In the genomic region with DNA sequence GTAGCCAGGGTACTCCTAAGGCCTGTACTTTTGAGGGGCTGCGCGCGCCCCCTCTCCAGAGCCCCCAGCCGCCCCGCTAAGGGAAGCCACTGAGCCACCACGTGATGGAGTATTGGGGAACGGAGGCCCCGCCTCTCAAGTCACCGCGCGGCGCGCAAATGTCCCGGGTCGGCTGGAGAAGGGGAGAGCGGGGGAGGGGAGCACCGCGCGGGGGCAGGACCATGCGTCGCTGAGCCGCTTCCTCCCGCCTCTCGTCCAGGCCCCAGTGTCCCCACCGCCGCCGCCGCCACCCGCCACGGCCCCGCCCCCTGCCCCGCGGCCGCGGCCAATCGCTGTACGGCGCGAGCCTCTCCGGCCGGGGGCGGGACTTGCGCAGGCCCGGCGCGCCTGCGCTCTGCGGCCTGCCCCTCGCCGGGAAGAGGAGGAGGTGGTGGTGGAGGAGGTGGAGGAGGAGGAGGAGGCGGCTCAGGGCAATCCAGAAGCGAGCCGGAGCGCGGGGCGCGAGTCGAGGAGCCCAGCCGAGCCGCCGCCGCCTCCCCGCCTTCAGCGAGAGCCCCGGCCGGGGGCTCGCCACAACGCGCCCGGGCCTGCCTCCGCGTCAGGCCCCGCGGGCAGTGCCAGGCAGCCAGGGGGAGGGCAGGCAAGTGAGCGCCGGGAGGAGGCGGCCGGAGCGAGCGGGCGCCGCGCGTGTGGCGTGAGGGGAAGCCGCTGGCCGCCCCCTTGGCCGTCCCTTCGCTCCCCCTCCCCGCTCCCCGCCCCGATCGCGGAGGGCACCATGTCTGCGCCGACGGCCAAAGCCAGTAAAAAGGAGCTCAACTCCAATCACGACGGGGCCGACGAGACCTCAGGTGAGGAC, we compare ENCODE assay signal across 8 mouse cellular contexts. TPM values are rescaled to one million over a fixed set of nuclear protein-coding genes. Genes with fewer than 3 reads are reported as not detected.
DNase-seq lines count a peak whose midpoint lies in the region; ATAC-seq and TF ChIP-seq lines count a peak whose summit lies in the region.

No protein-coding gene starts in this region.

- H3K9me3 ChIP-seq in ES-E14 (ENCODE audit: control insufficient read depth, insufficient read depth, low read depth, low read length): no peaks in the 10 kb centered on the region
- no peaks in the 10 kb centered on the region for H3K9me3 ChIP-seq in forebrain, embryonic 14.5 days (replicated peaks; ENCODE audit: control insufficient read depth, low read length)
- no peaks in the 10 kb centered on the region for H3K9me3 ChIP-seq in neural tube, embryonic 14.5 days (ENCODE audit: control insufficient read depth, low read length)

- DNase-seq in ES-E14 (ENCODE audit: low read depth, low spot score): peak; percentile 87
- DNase-seq in cerebellum, adult 11 months: peak; percentile 95
- DNase-seq in forebrain, embryonic 14.5 days (ENCODE audit: low spot score): peak; percentile 96
- DNase-seq in heart, postnatal 14 days: peak; percentile 96 to 99
- DNase-seq in layer of hippocampus, adult 18-20 months (ENCODE audit: low spot score in 2 of 2): peak; percentile 90 to 94
- DNase-seq in lung, adult 18-20 months: peak; percentile 96 to 97

- H3K27ac ChIP-seq in ES-E14 (ENCODE audit: insufficient read depth, low read depth, low read length, poor library complexity, severe bottlenecking): peak overlapping the region; percentile 98
- H3K27ac ChIP-seq in forebrain, embryonic 14.5 days (ENCODE audit: low read depth, low read length): peak overlapping the region; percentile 99
- H3K27ac ChIP-seq in neural tube, embryonic 14.5 days (ENCODE audit: low read depth, low read length): peak overlapping the region; percentile 99
- H3K27ac ChIP-seq in testis, adult 2 months (ENCODE audit: control insufficient read depth, insufficient read depth, low read depth, low read length): peak overlapping the region; percentile 90

- intact Hi-C loops in heart, postnatal 14 days (cut with DNase I): no loop called here

- peak; percentile 93 for ATAC-seq in forebrain, embryonic 14.5 days
- peak; percentile 94 for ATAC-seq in neural tube, embryonic 14.5 days (ENCODE audit: low read depth)

- H3K36me3 ChIP-seq in ES-E14 (ENCODE audit: control insufficient read depth, insufficient read depth, low read length, poor library complexity, severe bottlenecking): peaks cover 54% of the 10 kb centered on the region
- H3K36me3 ChIP-seq in forebrain, embryonic 14.5 days (ENCODE audit: control insufficient read depth, insufficient read depth, low read length): peaks cover 29% of the 10 kb centered on the region
- peaks cover 22% of the 10 kb centered on the region for H3K36me3 ChIP-seq in neural tube, embryonic 14.5 days (ENCODE audit: control insufficient read depth, insufficient read depth, low read length)
- no peaks in the 10 kb centered on the region for H3K36me3 ChIP-seq in testis, adult 2 months (ENCODE audit: control insufficient read depth, insufficient read depth, low read length)

- TF ChIP-seq CTCF in testis, adult 2 months (IDR thresholded peaks at IDR 0.05; ENCODE audit: control insufficient read depth, insufficient read depth, insufficient replicate concordance, low read depth, low read length): no peak

- H3K4me3 ChIP-seq in ES-E14 (ENCODE audit: insufficient read depth in 1 of 2, low read depth in 1 of 2, low read length in 2 of 2, poor library complexity in 1 of 2, severe bottlenecking in 1 of 2): peak overlapping the region; percentile 95 to 99
- peak overlapping the region; percentile 100 for H3K4me3 ChIP-seq in forebrain, embryonic 14.5 days (ENCODE audit: low read depth, low read length)
- H3K4me3 ChIP-seq in neural tube, embryonic 14.5 days (ENCODE audit: low read depth, low read length): peak overlapping the region; percentile 100
- H3K4me3 ChIP-seq in testis, adult 2 months (ENCODE audit: control insufficient read depth, low read depth, low read length): peak overlapping the region; percentile 91

- H3K27me3 ChIP-seq in forebrain, embryonic 14.5 days (replicated peaks; ENCODE audit: control insufficient read depth, insufficient read depth, low read length): no peaks in the 10 kb centered on the region
- no peaks in the 10 kb centered on the region for H3K27me3 ChIP-seq in neural tube, embryonic 14.5 days (ENCODE audit: control insufficient read depth, insufficient read depth, low read length)
- no peaks in the 10 kb centered on the region for H3K27me3 ChIP-seq in testis, adult 2 months (ENCODE audit: control insufficient read depth, insufficient read depth, low read length)

- in situ Hi-C loops in ES-E14 (cut with MboI; ENCODE audit: low sequenced_read_pairs in 2 of 2, unreplicated experiment in 2 of 2): no loop called here

- H3K9ac ChIP-seq in ES-E14 (ENCODE audit: insufficient read depth, low read depth, low read length, poor library complexity, severe bottlenecking): peak overlapping the region; percentile 99
- H3K9ac ChIP-seq in forebrain, embryonic 14.5 days (ENCODE audit: low read length): peak overlapping the region; percentile 99
- peak overlapping the region; percentile 97 for H3K9ac ChIP-seq in neural tube, embryonic 14.5 days (replicated peaks; ENCODE audit: low read depth, low read length)

- peak overlapping the region; percentile 70 for H3K4me2 ChIP-seq in forebrain, embryonic 14.5 days (ENCODE audit: low read length)
- peak overlapping the region; percentile 53 for H3K4me2 ChIP-seq in neural tube, embryonic 14.5 days (ENCODE audit: low read depth, low read length)

- peaks cover 2 to 3% of the 10 kb centered on the region in 2 experiments; a peak in 3 of 4 replicates for H3K4me1 ChIP-seq in ES-E14 (ENCODE audit: control insufficient read depth in 2 of 2, insufficient read depth in 2 of 2, low read length in 2 of 2, poor library complexity in 1 of 2)
- peaks cover 27% of the 10 kb centered on the region for H3K4me1 ChIP-seq in forebrain, embryonic 14.5 days (ENCODE audit: control insufficient read depth, insufficient read depth, low read length)
- peaks cover 18% of the 10 kb centered on the region; the same call in 1 of the 2 replicates for H3K4me1 ChIP-seq in neural tube, embryonic 14.5 days (ENCODE audit: control insufficient read depth, insufficient read depth, low read length)
- peaks cover 19% of the 10 kb centered on the region for H3K4me1 ChIP-seq in testis, adult 2 months (ENCODE audit: control insufficient read depth, insufficient read depth, low read length)

- peak; percentile 78; the same call in 1 of the 2 replicates for TF ChIP-seq POLR2A in testis, adult 2 months (IDR thresholded peaks at IDR 0.05; ENCODE audit: control insufficient read depth, low read depth, low read length)

- under 1% methylated on average over 73 of the region's 101 CpGs for WGBS in forebrain, embryonic 14.5 days
- 0% methylated on average over 22 of the region's 101 CpGs for WGBS in neural tube, embryonic 14.5 days

TF ChIP-seq in ES-E14, 5 proteins besides CTCF, POLR2A, EP300 and RAD21:
- no peak for TF ChIP-seq ZC3H11A (IDR thresholded peaks at IDR 0.05; ENCODE audit: borderline replicate concordance, low read depth, low read length)
- TF ChIP-seq CHD2 (IDR thresholded peaks at IDR 0.05; ENCODE audit: low read depth, low read length): no peak
- TF ChIP-seq HCFC1 (IDR thresholded peaks at IDR 0.05; ENCODE audit: borderline replicate concordance, insufficient read depth, low read length): no peak
- TF ChIP-seq ZNF384 (IDR thresholded peaks at IDR 0.05; ENCODE audit: low read depth, low read length): no peak
- no peak for TF ChIP-seq MAFK (IDR thresholded peaks at IDR 0.05; ENCODE audit: insufficient read depth, low read depth, low read length)
TF ChIP-seq in ES-E14: peak in this region for 0.

RNA-seq across cellular contexts. Expression of gene Set, which starts 9.1 kb away (rescaled TPM):
- 695 and 901 TPM in 2 replicates for total RNA-seq in ES-E14 (2012; rRNA removed)
- 379 and 393 TPM in 2 replicates for polyA plus RNA-seq in forebrain, embryonic 14.5 days (2014; fragmentation: Nextera tagmentation; extraction: Ambion mirVana)
- 10 to 100 TPM; 93.9 to 97.0 TPM for total RNA-seq in heart, postnatal 14 days (2021)
- 100 to 1,000 TPM; 192 to 199 TPM for total RNA-seq in layer of hippocampus, adult 18-20 months (2021)
- polyA plus RNA-seq in neural tube, embryonic 14.5 days (2014; fragmentation: Nextera tagmentation; extraction: Ambion mirVana): 315 and 363 TPM in 2 replicates
- 32.7 and 38.9 TPM in 2 replicates for polyA plus RNA-seq in testis, adult 2 months (2012; rRNA removed)

RNA-seq across cellular contexts. Expression of gene Pkn3, which starts 11.2 kb away (rescaled TPM):
- total RNA-seq in ES-E14 (2012; rRNA removed): 19.1 and 24.3 TPM in 2 replicates
- polyA plus RNA-seq in forebrain, embryonic 14.5 days (2014; fragmentation: Nextera tagmentation; extraction: Ambion mirVana): 2.2 and 2.5 TPM in 2 replicates
- total RNA-seq in heart, postnatal 14 days (2021): 10 to 100 TPM; 10.3 to 12.2 TPM
- total RNA-seq in layer of hippocampus, adult 18-20 months (2021): 1 to 10 TPM; 2.1 to 3.8 TPM
- polyA plus RNA-seq in neural tube, embryonic 14.5 days (2014; fragmentation: Nextera tagmentation; extraction: Ambion mirVana): 0.70 and 1.5 TPM in 2 replicates
- 5.8 and 6.0 TPM in 2 replicates for polyA plus RNA-seq in testis, adult 2 months (2012; rRNA removed)

RNA-seq across cellular contexts. Expression of gene Wdr34, which starts 17.6 kb away (rescaled TPM):
- total RNA-seq in ES-E14 (2012; rRNA removed): 22.6 and 35.2 TPM in 2 replicates
- 51.4 and 63.1 TPM in 2 replicates for polyA plus RNA-seq in forebrain, embryonic 14.5 days (2014; fragmentation: Nextera tagmentation; extraction: Ambion mirVana)
- total RNA-seq in heart, postnatal 14 days (2021): 1 to 10 TPM; 7.2 TPM
- 10 to 100 TPM; 38.3 to 39.4 TPM for total RNA-seq in layer of hippocampus, adult 18-20 months (2021)
- polyA plus RNA-seq in neural tube, embryonic 14.5 days (2014; fragmentation: Nextera tagmentation; extraction: Ambion mirVana): 57.4 and 74.1 TPM in 2 replicates
- 77.0 and 84.3 TPM in 2 replicates for polyA plus RNA-seq in testis, adult 2 months (2012; rRNA removed)

RNA-seq across cellular contexts. Expression of gene Zdhhc12, which starts 27.2 kb away (rescaled TPM):
- total RNA-seq in ES-E14 (2012; rRNA removed): 133 and 202 TPM in 2 replicates
- 21.6 and 24.1 TPM in 2 replicates for polyA plus RNA-seq in forebrain, embryonic 14.5 days (2014; fragmentation: Nextera tagmentation; extraction: Ambion mirVana)
- total RNA-seq in heart, postnatal 14 days (2021): 1 to 10 TPM; 5.2 to 5.6 TPM
- total RNA-seq in layer of hippocampus, adult 18-20 months (2021): 10 to 100 TPM in 1 of 2 experiments, 1 to 10 TPM in 1; 7.9 to 10.5 TPM
- 24.6 and 28.8 TPM in 2 replicates for polyA plus RNA-seq in neural tube, embryonic 14.5 days (2014; fragmentation: Nextera tagmentation; extraction: Ambion mirVana)
- 156 and 170 TPM in 2 replicates for polyA plus RNA-seq in testis, adult 2 months (2012; rRNA removed)

RNA-seq across cellular contexts. Expression of gene Zer1, which starts 58.1 kb away (rescaled TPM):
- total RNA-seq in ES-E14 (2012; rRNA removed): 11.4 and 16.2 TPM in 2 replicates
- polyA plus RNA-seq in forebrain, embryonic 14.5 days (2014; fragmentation: Nextera tagmentation; extraction: Ambion mirVana): 8.4 and 8.9 TPM in 2 replicates
- 10 to 100 TPM; 25.1 to 27.7 TPM for total RNA-seq in heart, postnatal 14 days (2021)
- 100 to 1,000 TPM; 187 to 193 TPM for total RNA-seq in layer of hippocampus, adult 18-20 months (2021)
- polyA plus RNA-seq in neural tube, embryonic 14.5 days (2014; fragmentation: Nextera tagmentation; extraction: Ambion mirVana): 16.0 and 20.9 TPM in 2 replicates
- polyA plus RNA-seq in testis, adult 2 months (2012; rRNA removed): 62.3 and 62.4 TPM in 2 replicates

Comparison
In these comparisons a context has a peak if more than half of its experiments do, and no peak if none do; other contexts are left out.
1. Peak in every context shown above with its lines: DNase-seq, ATAC-seq, H3K4me3 ChIP-seq and H3K27ac ChIP-seq.